Mouse (Mus musculus) cerebellum, adult 11 months (tissue): ENCODE results near the gene Nkx2-4.

ENCODE experiments used
- DNase-seq: peaks from one replicate; pipeline ENCODE4 v3.0.0; 2022

The Nkx2-4 gene

GRCm38 (mm10) chr2:147085072-147085870 lies at the start of gene Nkx2-4:
Gene Nkx2-4 (minus strand): TSS chr2:147085445.
- DNase-seq: no peak

- no peak for DNase-seq
These were observed 42.1 kb upstream of the Nkx2-4 start for GRCm38 (mm10) chr2:147127366-147127765.

- no peak for DNase-seq
These were observed 34.5 kb upstream of the Nkx2-4 start for GRCm38 (mm10) chr2:147119736-147120135.

DNA sequence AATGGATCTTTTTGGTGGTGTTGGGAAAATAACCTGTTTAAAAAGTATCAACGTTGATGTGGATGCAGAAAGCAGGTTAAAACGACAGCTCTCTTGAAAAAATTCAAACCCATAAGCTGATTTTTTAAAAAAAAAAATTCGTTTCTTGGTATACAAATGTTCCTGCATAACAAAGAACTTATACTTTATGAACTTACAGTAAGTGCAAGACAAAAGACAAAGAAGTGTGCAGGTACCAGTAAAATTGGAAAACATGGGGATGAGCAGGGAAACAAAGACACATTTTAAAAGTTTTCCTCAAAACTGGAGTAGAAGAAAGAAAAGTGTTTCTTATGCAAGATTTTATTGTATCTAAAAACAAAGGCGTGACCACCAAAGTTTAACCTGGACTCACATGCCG lies 1.2 kb upstream of the Nkx2-4 start:
- DNase-seq: no peak

- no peak for DNase-seq
These were observed 692 bp upstream of the Nkx2-4 start for GRCm38 (mm10) chr2:147085937-147086336.

DNA sequence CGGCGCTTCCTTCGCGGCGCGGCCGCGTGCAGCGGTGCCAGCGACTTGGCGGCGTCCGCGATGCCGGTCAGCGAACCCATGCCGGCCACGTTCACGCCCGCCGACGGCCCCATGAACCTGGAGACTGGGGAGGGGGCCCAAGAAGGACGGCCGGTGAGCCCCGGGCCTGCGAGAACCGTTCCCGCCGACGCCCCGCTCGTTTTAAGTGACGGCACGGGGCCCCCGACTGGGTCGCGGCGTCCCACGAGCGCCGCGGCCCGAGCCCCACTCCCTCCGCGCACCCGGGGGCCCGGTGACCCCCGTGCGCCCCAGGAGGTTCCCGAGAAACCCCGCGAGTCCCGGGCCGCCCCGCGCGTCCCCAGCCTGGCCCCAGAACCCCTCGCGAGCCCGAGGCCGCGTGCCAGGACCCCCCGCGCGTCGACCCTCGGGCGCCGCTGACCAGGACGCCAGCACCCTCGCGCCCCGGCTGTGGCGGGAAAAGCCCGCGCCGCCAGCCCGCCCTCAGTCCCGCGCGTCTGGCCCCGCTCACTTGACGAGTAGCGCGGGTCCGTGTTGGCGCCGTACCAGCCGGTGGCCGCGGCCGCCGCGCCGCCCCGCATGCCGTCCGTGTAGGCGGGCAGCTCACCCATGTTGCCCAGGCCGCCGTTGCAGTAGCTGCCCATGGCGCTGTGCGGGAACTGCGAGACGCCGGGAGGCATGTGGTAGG lies 726 bp downstream of the Nkx2-4 start:
- DNase-seq: no peak

- DNase-seq: no peak
These were observed 1.5 kb downstream of the Nkx2-4 start for GRCm38 (mm10) chr2:147083471-147084365.

DNA sequence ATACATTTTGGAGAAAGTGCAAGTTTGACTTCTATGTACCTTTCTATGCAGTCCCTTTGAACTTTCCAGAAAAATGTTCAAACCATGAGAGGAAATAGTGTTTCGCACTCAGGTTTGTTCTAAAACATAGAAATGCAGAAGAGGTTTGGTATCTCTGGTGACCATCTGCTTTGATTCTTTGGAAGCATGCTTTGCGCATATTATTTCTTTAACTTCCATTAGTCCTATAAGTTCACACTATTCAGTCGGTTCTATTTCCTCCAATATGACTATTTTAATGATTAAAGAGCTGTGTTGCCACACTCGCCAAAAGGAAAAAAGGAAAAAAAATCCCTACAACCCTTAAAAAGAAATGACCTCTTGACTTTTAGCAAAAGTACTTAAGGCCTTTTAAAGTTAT lies 2.9 kb downstream of the Nkx2-4 start:
- DNase-seq: no peak

DNA sequence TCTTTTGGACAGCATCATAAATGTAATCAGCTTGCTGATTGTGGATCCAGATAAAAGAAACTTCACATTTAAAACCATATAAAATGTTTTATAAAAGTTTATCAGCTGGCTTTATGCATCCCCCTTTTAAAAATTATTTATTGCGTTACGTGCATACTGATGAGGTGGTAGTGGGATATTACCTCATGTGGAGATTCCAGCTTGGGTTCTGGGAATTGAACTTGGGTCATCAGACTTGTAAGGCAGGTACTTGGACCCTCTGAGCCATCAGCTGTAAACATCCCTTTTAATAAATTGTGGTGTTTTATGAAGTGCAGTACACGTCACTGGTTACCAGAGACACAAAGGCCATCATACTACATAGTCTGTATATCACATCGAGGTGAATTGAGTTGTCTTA lies 10.8 kb downstream of the Nkx2-4 start:
- no peak for DNase-seq

- no peak for DNase-seq
These were observed 11.3 kb downstream of the Nkx2-4 start for GRCm38 (mm10) chr2:147073962-147074361.

DNA sequence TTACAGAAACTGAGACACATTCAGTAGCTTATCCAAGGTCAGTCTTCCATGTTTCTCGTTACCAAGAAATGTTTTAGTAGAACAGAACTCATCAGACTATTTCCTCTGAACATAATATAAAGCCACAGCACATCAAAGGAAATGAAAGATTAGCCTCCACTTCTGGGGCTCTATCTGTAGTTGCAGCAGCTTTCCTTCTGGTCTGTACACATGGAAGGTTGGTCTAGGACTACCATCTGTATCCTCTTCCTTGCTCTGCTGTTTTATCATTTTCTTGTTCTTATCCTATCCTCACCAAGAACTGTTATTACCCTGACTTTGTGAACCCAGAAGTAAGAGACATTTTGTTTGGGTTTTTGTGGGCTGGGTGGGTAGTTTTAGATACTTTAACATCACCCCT lies 14.9 kb downstream of the Nkx2-4 start:
- DNase-seq: no peak

- no peak for DNase-seq
These were observed 16.2 kb downstream of the Nkx2-4 start for GRCm38 (mm10) chr2:147069077-147069476.

DNA sequence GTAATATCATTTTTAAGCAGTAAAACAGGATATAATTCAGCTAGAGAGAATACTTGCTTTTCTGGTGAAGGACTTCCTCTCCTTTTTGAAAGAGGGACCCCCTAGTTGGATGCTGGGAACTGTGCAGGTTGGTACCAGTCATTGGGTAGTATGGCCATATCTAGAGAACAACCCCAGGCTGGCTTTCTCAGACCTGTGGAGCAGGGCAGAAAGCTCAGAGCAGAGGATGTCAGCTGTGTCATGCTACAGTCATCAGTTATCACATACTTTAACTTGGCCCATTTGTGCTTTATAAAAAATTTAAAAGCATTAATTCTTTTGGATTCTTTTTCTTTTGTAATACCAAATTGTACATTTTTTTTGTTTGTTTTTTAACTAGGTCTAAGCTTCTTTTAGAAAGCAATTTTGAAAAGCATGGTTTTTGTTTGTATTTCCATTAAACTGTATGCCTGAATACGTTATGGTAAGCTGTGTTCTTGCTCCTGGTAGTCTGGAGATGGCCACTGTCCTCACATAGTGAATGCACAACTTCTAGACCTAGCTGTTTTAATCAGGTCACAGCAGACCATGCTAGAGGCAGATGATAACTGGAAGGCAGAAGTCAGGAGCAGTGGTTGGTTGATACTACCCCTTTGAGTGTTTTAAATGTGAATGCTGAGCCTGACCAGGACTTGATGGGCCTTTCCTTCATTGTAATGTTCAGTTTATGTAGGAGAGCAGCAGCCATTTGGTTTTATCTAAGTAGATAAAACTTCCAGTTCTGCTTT lies 17.6 kb downstream of the Nkx2-4 start:
- no peak for DNase-seq

- no peak for DNase-seq
These were observed 31.9 kb downstream of the Nkx2-4 start for GRCm38 (mm10) chr2:147053229-147053892.

DNA sequence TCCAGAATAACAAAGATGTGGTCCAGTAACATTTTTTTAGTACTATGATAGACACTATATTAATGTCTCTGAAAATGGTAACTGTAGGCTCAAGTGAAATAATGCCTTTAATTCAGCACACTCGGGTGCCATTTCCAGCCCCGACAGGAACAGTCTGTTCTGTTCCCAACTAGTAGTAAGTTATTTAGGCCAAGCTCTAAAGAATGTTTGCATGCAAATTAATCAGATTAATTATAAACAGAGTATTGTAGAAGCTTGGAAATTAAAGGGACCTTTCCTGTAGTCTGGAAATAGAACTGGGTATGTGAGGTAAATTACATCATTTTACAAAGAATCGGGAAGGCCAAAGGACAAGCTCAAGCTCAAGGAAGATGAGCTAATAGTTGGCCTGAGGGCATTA lies 38.2 kb downstream of the Nkx2-4 start:
- no peak for DNase-seq

GRCm38 (mm10) chr2:147035864-147036263 lies 49.4 kb downstream of the Nkx2-4 start:
- DNase-seq: no peak
